Mouse (Mus musculus): ENCODE data around the gene Elf4.

DNA sequence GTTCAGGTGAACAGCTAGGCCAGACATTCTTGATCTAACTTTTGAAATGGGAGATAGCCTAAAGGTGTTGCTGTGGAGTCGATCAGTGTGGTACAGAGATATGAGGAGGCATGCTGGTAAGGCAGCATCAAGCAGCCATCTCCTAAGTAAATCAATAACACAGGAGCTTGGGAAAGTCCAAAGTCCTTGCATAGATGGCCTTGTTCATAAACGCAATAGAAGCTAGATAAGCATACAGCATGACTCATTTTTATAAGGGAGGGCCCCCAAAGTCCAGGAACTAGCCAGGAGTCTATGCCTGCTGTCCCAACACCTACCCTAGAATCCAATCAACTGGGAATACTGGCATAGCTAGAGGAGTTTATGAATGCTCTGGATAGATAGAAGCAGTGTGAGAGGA is 44.5 kb downstream of the Elf4 start:
- TF ChIP-seq POLR2A (IDR thresholded peaks at IDR 0.05; ENCODE audit: control insufficient read depth, low read depth, low read length): no peak
- no peak for TF ChIP-seq CTCF (IDR thresholded peaks at IDR 0.05; ENCODE audit: control insufficient read depth, insufficient read depth, insufficient replicate concordance, low read depth, low read length)

Measured in testis, adult 2 months (tissue).